Mouse (Mus musculus) thymus, adult 2 months (tissue): ENCODE results near the gene Ikzf3.

Experiments
- CTCF ChIP-seq: fragments of 200-500 bp; IDR thresholded peaks from 2 replicates; pipeline ENCODE4 v1.5.1; 2012; ENCODE audit warnings: mild to moderate bottlenecking, control low read depth, low read length, moderate library complexity, borderline replicate concordance; ENCODE audit not compliant: control insufficient read depth, poor library complexity, insufficient read depth; ENCODE audit errors: extremely low read depth
- POLR2A ChIP-seq: fragments of 200-500 bp; IDR thresholded peaks from 2 replicates; pipeline ENCODE4 v1.6.1; 2012; ENCODE audit warnings: mild to moderate bottlenecking, low read length, control low read depth, moderate library complexity; ENCODE audit not compliant: control insufficient read depth, poor library complexity, insufficient read depth; ENCODE audit errors: extremely low read depth

DNA sequence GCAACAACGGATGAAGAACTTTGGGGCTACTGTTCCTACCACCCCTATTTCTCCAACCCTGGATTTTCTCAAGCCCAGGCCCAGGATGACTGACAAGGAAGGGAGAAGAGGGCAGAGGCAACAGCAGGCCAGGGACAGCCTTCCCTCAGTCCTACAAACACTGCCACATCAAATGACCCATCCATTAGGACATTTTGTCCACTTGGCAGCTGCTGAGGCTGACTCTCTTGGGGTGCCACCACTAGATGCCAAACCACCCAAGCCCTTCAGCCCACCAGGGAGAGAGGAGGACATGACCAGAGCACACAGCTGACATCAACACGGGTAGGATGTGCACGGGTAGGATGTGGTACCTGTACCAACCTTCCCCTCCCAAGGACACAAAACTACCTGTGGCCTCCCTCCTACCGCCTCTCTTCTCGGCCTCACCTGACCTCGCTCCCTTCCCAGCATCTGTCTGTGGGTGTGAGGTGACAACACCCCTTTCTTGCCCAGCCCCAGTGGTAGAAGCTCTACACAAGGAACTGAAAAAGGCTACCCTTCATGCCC lies 38.9 kb upstream of the Ikzf3 start:
- no peak for TF ChIP-seq POLR2A
- no peak for TF ChIP-seq CTCF
